Mouse (Mus musculus) left cerebral cortex, postnatal 10 days (tissue): ENCODE data around the gene Tulp1. TPM values are rescaled to one million over a fixed set of nuclear protein-coding genes. Genes with fewer than 3 reads are reported as not detected.
A peak's percentile ranks its signal among the peaks of the same experiment; 100 is the strongest.
"Not testable (repeated sequence)": the region's sequence is repeated elsewhere in the genome, so short reads cannot be mapped to it uniquely, and the experiment has no call there.

Experiments used
- DNase-seq, 2 experiments: peaks; one replicate each; pipeline ENCODE4 v3.0.0; 2021 to 2022; ENCODE audit warnings: low spot score in 2 of 2, mixed read lengths in 1 of 2; ENCODE audit errors: extremely low spot score in 1 of 2
- intact Hi-C: fragments of 180-260 bp; cut with DNase I; formaldehyde crosslinking; loops from one replicate; pipeline ENCODE4 v1.15.1; 2025
- total RNA-seq, 2 experiments: library from RNA; stranded (reverse); gene quantifications; 2 replicates each; pipeline ENCODE4 v1.2.3; 2021

Gene Tulp1
- total RNA-seq, result not detected

DNA sequence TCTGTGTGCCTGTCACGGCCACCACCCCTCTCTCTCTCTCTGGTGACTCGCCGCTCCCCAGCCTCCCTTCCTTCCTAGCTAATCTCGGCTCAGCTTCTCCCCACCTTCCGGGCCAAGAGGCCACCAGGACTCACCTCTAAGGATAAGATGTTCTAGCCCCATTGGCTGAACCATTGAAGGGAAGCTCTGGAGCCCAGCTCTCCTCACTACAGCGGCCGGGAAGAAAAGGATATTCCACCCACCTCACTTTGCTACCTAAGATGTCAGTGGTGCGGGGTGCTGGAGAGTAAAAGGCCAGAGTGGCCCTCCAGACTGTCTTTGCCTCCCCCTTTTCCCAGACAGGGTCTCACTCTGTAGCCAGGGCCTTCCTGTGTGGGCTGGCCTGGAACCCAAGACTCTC lies at the start of gene Tulp1:
Gene Tulp1 (minus strand): TSS at position 101 of the 400 bp plus-strand sequence.
- intact Hi-C loops, result no loop called here
- DNase-seq, result no peak

DNA sequence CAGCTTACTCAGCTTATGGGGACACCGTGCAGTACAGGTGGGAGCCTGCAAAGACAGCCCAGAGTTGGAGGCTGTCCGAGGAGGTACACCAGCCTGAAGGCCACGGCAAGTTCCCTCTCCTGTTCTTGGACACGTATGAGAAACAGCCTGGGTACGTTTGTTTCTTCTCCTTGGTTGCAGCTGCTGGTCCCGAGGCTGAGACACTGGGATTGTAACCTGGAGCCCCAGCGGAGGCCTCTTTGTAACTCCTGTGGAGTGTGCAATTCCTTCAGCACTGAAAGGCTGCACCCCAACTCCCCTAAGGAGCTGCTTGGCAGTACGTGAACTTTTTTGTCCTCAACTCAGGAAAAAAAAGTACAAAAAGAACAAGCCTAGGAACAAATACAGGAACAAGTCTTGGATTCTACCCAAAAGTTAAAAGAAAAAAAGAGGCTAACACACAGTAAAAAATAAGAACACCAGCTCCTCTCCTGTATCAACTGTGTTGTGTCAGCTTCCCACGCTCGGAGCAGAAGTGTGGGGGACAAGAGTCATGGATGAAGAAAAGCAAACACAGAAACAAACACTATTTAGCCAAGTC lies 46.4 kb upstream of the Tulp1 start:
- intact Hi-C loops, result no loop called here
- no peak for DNase-seq

DNA sequence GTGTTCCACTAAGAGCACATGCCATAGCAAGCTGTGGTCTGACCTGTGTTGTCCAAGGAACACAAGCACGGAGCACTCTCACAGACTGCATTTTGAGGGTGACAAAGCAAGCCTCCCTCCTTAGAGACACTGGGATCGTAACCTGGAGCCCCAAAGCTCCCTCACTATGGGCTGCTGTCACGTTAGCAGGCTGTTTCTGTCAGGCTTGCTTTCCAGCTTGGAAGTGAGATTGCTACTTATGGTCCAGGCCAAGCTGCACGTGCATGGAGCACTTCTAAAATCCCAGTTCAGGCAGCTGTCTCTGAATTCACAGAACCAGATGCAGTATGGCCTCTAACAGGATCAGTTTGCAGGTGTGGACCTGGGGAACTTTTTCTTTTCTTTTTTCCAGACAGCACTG lies 45.7 kb upstream of the Tulp1 start:
- intact Hi-C loops, result no loop called here
- no peak for DNase-seq

DNA sequence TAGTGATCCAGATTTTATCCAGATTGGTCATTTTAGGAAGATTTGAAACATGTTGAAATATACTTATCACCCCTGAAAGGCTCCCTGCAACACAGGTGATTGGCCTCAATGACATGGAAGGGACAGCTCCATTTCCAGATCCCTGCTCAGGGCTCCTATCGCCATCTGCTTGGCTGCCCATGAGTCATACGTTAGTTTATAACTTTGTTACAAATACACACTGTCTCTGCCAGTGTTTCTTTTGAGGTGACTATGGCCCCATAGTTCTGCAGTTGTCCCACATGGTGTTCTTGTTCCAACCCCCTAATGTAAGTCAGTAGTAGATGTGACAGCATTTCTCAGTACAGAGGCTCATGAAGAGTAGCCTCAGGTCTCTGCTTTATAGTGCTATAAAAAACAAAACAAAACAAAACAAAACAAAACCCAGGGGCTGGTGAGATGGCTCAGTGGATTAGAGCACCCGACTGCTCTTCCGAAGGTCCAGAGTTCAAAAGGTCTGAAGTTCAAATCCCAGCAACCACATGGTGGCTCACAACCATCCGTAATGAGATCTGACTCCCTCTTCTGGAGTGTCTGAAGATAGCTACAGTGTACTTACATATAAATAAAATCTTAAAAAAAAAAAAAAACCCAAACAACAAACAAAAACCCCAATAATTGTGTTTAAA lies 43.4 kb upstream of the Tulp1 start:
- no peak for DNase-seq
- intact Hi-C loops, result loop anchor here (5.0 kb wide), 1 partner anchor 49 kb away; no protein-coding TSS in a partner anchor

DNA sequence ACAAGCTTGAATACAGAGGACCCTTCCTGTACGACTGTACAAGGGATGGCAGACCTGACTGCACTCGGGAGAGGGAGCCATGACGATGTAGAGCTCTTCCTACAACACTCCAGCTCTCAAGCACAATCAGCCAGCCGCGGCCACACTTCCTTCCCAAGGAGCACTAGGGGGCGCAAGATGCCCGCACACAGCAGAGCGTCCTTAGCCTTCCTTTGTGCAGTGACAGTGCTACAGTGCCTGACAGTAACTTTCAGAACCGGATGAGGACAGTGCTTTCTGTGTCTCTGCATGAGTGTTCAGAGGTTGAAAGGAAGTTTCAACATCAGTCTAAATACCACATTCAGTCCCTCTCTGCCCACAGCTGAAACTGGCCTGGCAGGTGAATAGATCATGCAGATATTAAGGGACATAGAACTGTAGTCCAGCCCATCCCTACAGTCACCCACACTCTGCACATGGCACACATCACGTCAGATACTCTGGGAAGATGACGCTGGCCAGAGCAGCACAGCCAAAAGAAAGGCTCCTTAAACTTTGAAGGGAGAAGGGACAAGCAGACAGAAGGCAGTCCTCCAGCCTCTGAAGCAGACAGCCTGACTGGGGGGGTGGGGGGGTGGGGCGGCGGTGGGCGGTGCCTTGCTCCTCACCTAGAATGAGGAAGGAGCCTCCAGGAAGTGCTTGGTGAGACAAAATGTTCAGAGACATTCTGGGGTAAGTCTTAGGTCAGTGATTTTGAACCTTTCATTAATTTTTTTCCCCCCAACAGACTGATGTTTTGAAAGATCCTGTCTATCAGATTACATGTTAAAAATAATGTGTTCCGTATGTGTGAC lies 42.6 kb upstream of the Tulp1 start:
- DNase-seq, result peak; percentile 83 to 86
- intact Hi-C loops, result loop anchor here (2.0 to 5.0 kb wide), 2 partner anchors 50 to 121 kb away; no protein-coding TSS in a partner anchor

DNA sequence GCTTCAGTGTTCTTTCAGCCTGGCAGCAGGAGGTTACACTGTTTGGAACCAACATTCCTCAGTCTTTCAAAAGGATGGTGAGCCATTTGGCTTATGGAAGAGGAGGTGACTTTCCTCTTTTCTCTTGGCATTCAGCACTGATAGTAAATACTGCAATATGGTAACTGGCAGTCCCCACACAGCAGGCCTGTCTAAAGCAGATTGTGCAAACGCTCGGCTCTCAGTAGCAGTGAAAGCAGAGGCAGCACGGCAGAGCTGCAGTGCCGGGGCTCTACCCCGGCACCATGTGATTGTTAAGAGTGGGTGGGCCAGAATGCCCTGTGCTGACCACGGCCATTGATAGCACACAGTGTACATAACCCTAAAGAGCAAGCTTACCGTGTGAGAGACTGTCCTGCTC lies 41.4 kb upstream of the Tulp1 start:
- peak in 1 of 2 experiments; percentile 38 for DNase-seq
- intact Hi-C loops, result loop anchor here (2.0 to 5.0 kb wide), 2 partner anchors 51 to 122 kb away; no protein-coding TSS in a partner anchor

DNA sequence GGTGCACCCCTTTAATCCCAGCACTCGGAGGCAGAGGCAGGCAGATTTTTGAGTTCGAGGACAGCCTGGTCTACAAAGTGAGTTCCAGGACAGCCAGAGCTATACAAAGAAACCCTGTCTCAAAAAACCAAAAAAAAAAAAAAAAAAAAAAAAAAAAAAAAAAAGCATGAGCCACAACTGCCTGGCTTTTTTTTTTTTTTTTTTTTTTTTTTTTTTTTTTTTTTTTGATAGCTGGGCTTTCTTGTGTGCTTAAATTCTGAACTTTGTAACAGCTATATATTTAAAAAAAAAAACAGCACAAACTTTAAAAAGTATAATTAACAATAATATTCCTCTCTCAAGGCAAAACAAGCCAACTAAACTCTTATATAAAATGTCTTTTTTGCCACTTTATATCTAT lies 39.7 kb upstream of the Tulp1 start:
- not testable (repeated sequence) for DNase-seq
- intact Hi-C loops, result loop anchor here (5.0 kb wide), 1 partner anchor 53 kb away; no protein-coding TSS in a partner anchor

DNA sequence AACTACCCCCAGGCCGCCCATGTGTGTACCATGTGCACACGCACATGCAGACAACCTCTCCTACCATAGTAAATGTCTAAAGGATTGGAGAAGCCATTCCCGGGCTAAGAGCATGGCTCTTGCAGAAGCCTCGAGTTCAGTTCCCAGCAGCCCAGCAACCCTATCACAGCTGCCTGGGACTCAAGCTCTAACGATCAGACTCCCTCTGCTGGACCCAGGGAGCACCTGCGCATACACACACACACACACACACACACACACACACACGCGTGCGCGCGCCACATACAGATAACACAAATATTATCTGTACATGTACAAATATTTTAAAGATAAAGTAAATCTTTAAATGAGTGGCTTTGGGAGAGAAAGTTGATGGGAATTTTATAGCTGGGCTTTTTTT lies 39.3 kb upstream of the Tulp1 start:
- DNase-seq, result no peak
- intact Hi-C loops, result no loop called here

DNA sequence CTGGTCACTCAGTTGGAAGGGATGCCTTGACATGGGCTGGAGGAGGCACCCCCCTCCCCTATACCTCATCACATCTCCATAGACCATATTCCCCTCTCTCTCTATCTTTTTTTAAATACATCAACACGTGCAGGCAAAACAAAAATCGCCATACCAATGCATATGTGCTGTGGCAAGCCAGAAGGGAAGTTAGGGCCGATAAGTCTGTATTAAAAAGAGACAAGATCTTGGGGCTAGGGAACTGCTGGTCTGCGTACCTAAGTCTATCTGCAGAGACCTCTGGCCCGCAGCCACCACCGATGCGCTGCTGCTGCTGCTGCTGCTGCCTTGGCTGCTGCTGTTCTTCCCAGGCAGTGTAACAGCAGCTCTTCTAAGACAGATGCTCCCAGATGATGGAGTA lies 30.0 kb upstream of the Tulp1 start:
- intact Hi-C loops, result no loop called here
- no peak for DNase-seq

DNA sequence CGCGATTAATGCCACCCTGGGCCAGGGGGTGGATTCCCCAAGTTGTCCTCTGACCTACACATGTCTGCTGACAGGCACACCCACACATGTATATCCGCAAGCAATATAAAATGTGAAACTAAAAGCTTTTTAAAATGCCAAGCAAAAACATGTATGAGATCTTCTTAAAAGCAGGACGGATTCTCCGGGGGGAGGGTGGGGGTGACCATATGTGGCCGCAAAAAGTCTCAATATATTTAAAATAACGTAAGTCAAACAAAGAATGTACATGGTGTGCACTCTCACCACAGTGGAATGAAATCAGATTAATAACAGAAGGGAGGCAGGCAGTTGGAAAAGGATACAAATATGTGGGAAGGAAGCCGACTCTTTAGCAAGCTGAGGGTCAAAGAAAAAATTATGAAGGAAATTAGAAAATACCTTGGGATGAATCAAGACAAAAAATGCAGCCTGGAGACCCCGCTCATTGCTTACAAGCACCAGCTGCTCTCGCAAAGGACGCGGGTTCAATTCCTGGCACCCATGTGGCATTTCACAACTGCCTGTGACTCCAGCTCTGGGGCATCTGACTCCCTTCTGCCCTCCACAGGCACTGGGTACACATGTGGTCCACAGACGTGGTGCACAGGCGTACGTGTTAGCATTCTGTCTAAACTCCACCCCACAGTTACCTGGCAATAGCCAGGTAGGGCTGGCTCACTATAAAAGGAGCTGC lies 29.2 kb upstream of the Tulp1 start:
- no peak for DNase-seq
- intact Hi-C loops, result no loop called here

DNA sequence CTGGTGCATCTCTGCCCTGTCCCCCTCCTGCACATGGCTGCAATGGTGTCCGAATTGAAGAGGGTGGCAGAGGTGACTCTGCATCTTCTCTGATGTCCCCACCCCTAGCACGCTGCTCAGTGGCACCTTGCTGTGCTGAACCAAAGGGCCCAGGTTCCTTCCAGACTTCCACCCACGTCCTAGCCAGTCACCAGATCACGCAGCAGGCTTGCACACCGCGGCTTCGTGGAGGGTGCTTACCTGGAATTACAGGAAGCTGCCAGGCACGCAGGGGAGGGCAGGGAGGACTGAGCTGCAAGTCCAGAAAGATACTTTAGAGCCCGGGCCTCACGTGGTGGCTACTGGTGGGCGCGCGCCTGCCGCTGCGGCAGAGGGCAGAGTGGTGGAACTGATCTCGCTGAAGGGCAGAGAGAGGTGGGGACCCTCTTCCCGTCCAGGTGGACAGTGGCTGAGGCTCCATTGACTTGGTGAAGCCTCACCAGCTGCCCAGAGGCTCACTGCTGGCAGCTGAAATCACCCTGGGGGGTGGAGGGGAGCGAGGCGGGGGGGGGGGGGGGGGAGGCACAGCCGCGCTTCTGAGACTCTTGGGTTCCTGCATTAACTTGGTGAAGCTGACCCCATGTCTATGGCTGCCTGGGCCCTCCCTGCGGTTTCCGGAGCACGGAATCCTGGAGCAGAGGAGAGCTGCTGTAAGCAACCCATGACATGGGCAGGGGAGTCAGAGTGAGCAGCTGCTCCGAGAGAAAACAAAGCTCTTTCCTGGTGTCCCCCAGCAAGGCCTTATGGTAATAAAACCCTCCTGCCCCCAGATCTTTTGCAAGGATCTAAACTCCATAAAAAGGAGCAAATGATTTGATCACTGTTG lies 26.8 kb upstream of the Tulp1 start:
- no peak for DNase-seq
- intact Hi-C loops, result no loop called here

DNA sequence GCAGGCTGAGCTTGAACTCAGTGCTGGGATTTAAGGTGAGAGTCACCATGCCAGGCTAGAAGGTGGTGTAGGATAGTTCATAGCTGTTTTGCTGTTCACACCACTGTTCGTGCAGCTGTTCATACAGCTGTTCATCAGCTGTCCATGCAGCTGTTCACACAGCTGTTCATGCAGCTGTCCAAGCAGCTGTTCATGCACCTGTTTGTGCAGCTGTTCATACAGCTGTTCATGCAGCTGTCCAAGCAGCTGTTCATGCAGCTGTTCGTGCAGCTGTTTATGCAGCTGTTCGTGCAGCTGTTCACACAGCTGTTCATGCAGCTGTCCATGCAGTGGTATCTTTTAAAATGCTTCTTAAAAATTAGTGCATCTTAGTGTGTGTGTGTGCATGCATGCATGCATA lies 23.5 kb upstream of the Tulp1 start:
- no peak for DNase-seq
- intact Hi-C loops, result loop anchor here (5.0 kb wide), 1 partner anchor 139 kb away; no protein-coding TSS in a partner anchor

DNA sequence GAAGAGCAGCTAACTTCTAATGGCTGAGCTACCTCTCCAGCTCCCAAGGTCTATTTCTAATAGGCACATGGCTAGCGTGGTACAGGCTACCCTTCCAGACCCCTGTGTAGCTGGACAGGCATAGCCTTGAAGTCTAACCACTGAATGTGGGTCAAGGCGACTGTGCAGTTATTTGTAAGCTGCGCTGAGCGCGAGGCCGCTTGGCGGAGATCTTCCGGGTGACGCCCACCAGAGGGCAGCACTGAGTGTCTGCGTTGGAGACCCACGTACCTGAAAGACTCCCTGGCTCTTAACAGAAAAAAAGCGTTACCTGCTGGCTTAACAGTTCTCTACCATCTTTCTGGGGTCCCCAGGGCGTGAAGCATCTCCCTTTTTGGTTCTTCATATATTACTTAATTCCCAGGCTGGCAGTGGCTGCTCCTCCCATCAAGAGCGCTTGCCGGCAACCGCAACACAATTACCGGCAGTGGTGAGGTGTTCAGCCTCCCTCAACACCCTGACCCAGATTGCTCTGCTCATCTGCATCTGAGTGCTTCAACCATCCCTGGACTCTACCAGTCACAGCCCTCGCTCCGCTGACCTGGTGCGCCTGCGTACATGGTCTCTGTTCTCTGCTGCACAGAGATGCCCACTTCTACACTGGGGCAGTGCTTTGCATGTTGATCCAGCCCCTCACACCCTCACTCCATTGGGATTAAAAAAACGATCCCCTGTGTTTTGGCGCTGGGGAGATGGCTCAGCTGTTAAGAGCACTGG lies 21.3 kb upstream of the Tulp1 start:
- intact Hi-C loops, result loop anchor here (5.0 kb wide), 1 partner anchor 141 kb away; no protein-coding TSS in a partner anchor
- peak; percentile 72 to 82 for DNase-seq

DNA sequence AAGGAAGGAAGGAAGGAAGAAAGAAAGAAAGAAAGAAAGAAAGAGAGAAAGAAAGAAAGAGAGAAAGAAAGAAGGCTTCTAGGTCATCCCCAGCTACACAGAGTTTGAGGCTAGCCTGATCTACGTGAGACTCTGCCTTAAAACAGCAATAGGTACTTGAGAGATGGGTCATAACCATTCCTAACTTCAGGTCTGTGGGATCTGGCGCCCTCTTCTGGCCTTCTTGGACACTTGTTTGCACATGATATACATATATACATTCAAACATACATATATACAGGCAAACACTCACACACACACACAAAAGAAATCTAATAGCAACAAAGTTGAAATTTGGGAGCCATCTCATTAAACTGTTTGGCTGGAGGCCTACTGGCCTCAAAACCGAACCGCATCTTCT lies 19.3 kb upstream of the Tulp1 start:
- intact Hi-C loops, result no loop called here
- no peak for DNase-seq

DNA sequence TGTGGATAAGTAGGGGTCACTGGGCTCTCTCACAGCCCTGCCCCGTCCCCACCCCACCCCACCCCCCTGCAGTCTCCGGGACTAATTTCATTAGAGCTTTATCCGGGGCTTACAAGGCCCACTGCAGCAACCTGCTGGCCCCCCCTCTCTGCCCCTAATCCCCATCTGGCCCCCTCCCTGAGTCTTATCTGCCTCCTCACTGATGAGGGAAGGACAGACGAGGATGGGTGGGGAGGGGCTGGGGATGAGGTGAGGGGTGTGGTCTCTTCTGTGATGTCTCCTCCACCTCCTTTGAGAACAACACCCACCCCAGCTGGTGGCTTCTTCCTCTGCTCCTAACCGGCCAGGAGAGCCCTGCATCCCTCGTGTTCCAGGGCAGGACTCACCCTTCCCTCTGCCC lies 15.2 kb upstream of the Tulp1 start:
- DNase-seq, result no peak
- intact Hi-C loops, result no loop called here

DNA sequence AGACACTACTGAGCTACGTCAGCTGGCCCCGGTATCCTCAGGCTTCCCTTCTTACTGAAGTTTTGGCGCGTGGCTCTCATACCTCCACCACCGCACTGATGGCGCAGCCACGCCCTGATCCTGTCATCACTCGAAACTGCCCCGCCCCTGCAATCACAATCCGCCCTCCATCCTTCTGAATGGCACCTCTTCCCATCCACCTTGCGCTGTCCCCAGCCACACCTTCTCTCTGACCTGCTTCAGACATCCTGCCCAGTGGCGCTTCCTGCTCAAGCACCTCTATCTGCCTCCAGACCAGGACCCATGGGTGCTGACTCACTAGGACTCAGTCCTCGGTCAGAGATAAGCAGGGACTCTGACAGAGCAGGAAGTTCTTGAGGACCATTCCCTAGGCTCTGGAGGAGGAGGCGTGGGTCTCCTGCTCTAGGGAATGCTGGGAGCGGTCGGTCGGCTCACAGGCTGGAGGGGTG lies 10.6 kb upstream of the Tulp1 start:
- intact Hi-C loops, result no loop called here
- no peak for DNase-seq

DNA sequence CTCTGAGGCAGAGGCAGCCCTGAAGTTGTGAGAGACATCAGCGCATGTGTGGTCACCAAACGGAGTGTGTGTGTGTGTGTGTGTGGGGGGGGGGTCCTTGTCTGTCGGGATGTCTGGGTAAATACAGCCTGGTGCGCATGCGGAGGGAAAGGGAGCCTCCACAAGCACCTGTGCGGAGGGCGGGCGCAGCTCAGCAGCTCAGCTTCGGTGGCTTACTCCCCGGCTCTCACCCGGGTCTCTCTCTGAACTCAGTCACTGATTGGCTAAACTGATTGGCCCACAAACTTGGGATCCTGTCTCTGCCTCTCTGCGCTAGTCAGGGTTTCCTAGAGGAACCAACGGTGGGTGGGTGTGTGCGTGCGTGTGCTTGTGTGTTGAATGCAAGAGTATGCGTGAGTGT lies 9.5 kb upstream of the Tulp1 start:
- DNase-seq, result no peak
- intact Hi-C loops, result no loop called here
